28 mouse cellular contexts compared by ENCODE assay signal in genomic region chr10:58395315-58395714, GRCm38 (mm10). TPM values are rescaled to one million over a fixed set of nuclear protein-coding genes. Genes with fewer than 3 reads are reported as not detected.
DNase-seq lines count a peak whose midpoint lies in the region; ATAC-seq lines count a peak whose summit lies in the region.
"Had no signal": no experiment of that assay in that cellular context is flagged by ENCODE, and none has a peak within 500 bp of the region (broad histone marks: within the 10 kb centered on the region; RNA-seq: fewer than 3 reads in every experiment).

No protein-coding gene starts in this region.

- H3K9me3 ChIP-seq in heart, embryonic 10.5 days = no peaks in the 10 kb centered on the region
- no peaks in the 10 kb centered on the region for H3K9me3 ChIP-seq in kidney, embryonic 15.5 days (replicated peaks)
- no peaks in the 10 kb centered on the region for H3K9me3 ChIP-seq in lung, embryonic 16.5 days (ENCODE audit: control insufficient read depth, low read length)
- H3K9me3 ChIP-seq: forebrain, embryonic 10.5 days; G1E; hindbrain, embryonic 10.5 days; intestine, embryonic 15.5 days; liver, embryonic 13.5 days; neural tube, embryonic 15.5 days; stomach, embryonic 15.5 days had no signal

- H3K9ac ChIP-seq in kidney, embryonic 15.5 days = no peak overlapping the region
- no peak overlapping the region for H3K9ac ChIP-seq in lung, embryonic 16.5 days (ENCODE audit: low read length)
- H3K9ac ChIP-seq: intestine, embryonic 15.5 days; liver, embryonic 13.5 days; neural tube, embryonic 15.5 days; stomach, embryonic 15.5 days had no signal

- H3K4me2 ChIP-seq in kidney, embryonic 15.5 days = 0 out of 2 replicates have a peak overlapping the region, but pooled peaks have one; percentile 6
- peak overlapping the region; percentile 41 for H3K4me2 ChIP-seq in lung, embryonic 16.5 days (ENCODE audit: low read depth, low read length)
- H3K4me2 ChIP-seq: intestine, embryonic 15.5 days; liver, embryonic 13.5 days; neural tube, embryonic 15.5 days had no signal

- peak overlapping the region; percentile 88 for H3K27ac ChIP-seq in heart, embryonic 10.5 days
- H3K27ac ChIP-seq in kidney, embryonic 15.5 days = no peak overlapping the region
- peak overlapping the region; percentile 85 for H3K27ac ChIP-seq in lung, embryonic 16.5 days (ENCODE audit: low read length)
- H3K27ac ChIP-seq: forebrain, embryonic 10.5 days; hindbrain, embryonic 10.5 days; intestine, embryonic 15.5 days; liver, embryonic 13.5 days; macrophage; neural tube, embryonic 15.5 days; stomach, embryonic 15.5 days had no signal

- H3K27me3 ChIP-seq in heart, embryonic 10.5 days (ENCODE audit: insufficient read depth, poor library complexity, severe bottlenecking) = no peaks in the 10 kb centered on the region
- H3K27me3 ChIP-seq in kidney, embryonic 15.5 days = no peaks in the 10 kb centered on the region
- no peaks in the 10 kb centered on the region for H3K27me3 ChIP-seq in lung, embryonic 16.5 days (ENCODE audit: control insufficient read depth, insufficient read depth, low read depth, low read length)
- H3K27me3 ChIP-seq: CH12.LX; intestine, embryonic 15.5 days; liver, embryonic 13.5 days; neural tube, embryonic 15.5 days; Patski; stomach, embryonic 15.5 days had no signal

- peak overlapping the region; percentile 29; the same call in 1 of the 2 replicates for H3K4me3 ChIP-seq in heart, embryonic 10.5 days
- H3K4me3 ChIP-seq in kidney, embryonic 15.5 days (replicated peaks) = no peak overlapping the region
- peak overlapping the region; percentile 25; the same call in 1 of the 2 replicates for H3K4me3 ChIP-seq in lung, embryonic 16.5 days (ENCODE audit: low read length)
- H3K4me3 ChIP-seq: forebrain, embryonic 10.5 days; hindbrain, embryonic 10.5 days; intestine, embryonic 15.5 days; liver, embryonic 13.5 days; neural tube, embryonic 15.5 days; stomach, embryonic 15.5 days had no signal

- intact Hi-C loops in heart, postnatal 25 days (cut with DNase I) = no loop called here

- DNase-seq in heart, embryonic 10.5 days (ENCODE audit: low spot score) = no peak
- no peak for DNase-seq in heart, postnatal 25 days (ENCODE audit: low spot score)
- no peak for DNase-seq in kidney, adult 11 months
- DNase-seq in lung, adult 18-20 months = no peak
- no peak for DNase-seq in spleen, postnatal 14 days (ENCODE audit: low spot score in 2 of 2)
- DNase-seq: B cell, adult 2 months; cerebellum, adult 11 months; cerebellum, adult 9-11 months; gastrocnemius, postnatal 14 days; kidney, postnatal 4 days; liver, embryonic 13.5 days; right cerebral cortex, adult 18-20 months; right cerebral cortex, postnatal 4 days; thymus, adult 18-20 months; thymus, postnatal 36 days had no signal

- WGBS in heart, embryonic 10.5 days = 68% methylated on average over 4 of the region's 4 CpGs
- WGBS in kidney, embryonic 15.5 days = 80% methylated on average over 4 of the region's 4 CpGs
- 54% methylated on average over 4 of the region's 4 CpGs for WGBS in lung, embryonic 16.5 days

- H3K4me1 ChIP-seq in heart, embryonic 10.5 days = peaks cover 49% of the 10 kb centered on the region
- peaks cover 6% of the 10 kb centered on the region for H3K4me1 ChIP-seq in kidney, embryonic 15.5 days
- peaks cover 48% of the 10 kb centered on the region for H3K4me1 ChIP-seq in lung, embryonic 16.5 days (replicated peaks; ENCODE audit: control insufficient read depth, insufficient read depth, low read length)
- H3K4me1 ChIP-seq: forebrain, embryonic 10.5 days had no signal

- H3K36me3 ChIP-seq in heart, embryonic 10.5 days = peaks cover 14% of the 10 kb centered on the region
- peaks cover 12% of the 10 kb centered on the region for H3K36me3 ChIP-seq in kidney, embryonic 15.5 days
- peaks cover 6% of the 10 kb centered on the region for H3K36me3 ChIP-seq in lung, embryonic 16.5 days (ENCODE audit: control insufficient read depth, insufficient read depth, low read length)
- H3K36me3 ChIP-seq: neural tube, embryonic 15.5 days had no signal

- ATAC-seq in kidney, embryonic 15.5 days (replicated peaks; ENCODE audit: low FRiP score) = no peak; the same call in 1 of the 2 replicates
- ATAC-seq in lung, embryonic 16.5 days (ENCODE audit: low read depth) = peak; percentile 47
- ATAC-seq: forebrain, embryonic 16.5 days; hindbrain, embryonic 16.5 days; intestine, embryonic 15.5 days; Patski had no signal

RNA-seq across cellular contexts. Expression of gene Ranbp2, which starts 51.4 kb away (rescaled TPM):
- polyA plus RNA-seq in heart, embryonic 10.5 days (2016; fragmentation: Nextera tagmentation; extraction: Ambion mirVana) = 20.2 and 24.2 TPM in 2 replicates
- 10 to 100 TPM; 43.9 to 50.9 TPM for total RNA-seq in heart, postnatal 25 days (2021)
- polyA plus RNA-seq in kidney, embryonic 15.5 days (2015; fragmentation: Nextera tagmentation; extraction: Ambion mirVana) = 24.5 and 24.6 TPM in 2 replicates
- polyA plus RNA-seq in lung, embryonic 16.5 days (2015; fragmentation: Nextera tagmentation; extraction: Ambion mirVana) = 26.0 and 29.1 TPM in 2 replicates
